Mouse (Mus musculus) testis, postnatal 10 days (tissue): ENCODE measurements at regions not wholly inside any gene's neighbourhood (a gene's known extent, or its start where the extent isn't known, plus 50 kb on each side); places are given as distances from the start of the nearest gene placed in this dataset.

Experiments used
- DNase-seq: peaks from one replicate; pipeline ENCODE4 v3.0.0; 2021; ENCODE audit warnings: low spot score

DNA sequence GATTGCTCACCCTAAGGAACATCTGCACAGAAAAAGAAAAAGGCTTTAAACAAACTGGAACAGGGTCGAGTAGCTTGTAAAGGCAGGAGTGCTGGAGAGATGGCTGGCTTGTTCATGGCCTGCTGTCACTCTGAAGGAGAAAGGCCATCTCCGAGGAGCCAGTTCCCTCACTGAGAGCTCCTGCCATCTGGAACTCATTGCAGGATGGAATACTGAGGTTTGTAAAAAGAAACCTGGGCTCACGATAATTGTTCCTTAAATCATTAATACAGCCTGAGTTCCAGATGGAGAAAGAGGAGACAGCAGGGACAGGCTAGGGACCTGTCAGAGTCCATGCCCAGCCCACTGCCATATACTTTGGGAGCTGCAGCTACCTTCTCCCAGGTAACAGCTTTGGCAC is 100.8 kb upstream of the Gm12830 start:
- no peak for DNase-seq

- no peak for DNase-seq
Observed at GRCm38 (mm10) chr4:114721386-114721785, 100.1 kb upstream of the Gm12830 start.

DNA sequence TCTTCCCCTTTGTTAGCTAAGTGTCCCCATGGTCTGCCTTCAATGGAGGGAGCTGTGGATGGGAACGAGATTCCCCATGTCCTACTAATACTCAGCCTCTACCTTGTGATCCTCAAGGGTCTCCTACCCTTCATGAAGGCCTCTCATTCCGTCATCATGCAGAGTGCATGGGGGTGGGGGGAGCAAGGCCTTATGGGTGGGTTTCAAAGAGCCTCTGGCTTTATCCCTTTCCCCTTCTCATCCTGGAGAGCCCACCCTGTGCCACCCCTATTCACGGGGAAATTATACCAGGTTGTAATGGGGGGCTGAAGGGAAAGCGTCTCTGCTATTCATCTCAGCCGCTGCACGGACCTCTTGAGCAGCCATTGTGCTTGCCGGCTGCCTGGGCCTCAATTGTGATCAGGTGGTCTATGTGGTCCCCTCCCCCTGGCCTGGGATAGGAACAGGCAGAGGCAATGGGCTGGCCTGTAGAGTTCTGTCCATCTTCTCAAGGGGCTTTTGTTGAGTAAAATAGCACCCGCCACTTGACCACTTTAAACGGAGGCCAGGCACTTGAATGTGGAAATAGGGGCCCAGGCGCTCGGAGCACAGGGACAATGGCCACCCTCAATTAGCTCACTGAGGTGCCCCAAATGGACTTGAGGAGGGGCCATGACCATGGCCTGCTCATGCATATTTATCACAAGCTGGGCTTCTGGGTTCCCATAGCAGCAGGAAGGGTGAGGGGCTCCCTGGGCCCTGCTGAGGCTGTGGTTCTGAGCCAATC is 93.1 kb upstream of the Gm12830 start:
- DNase-seq: no peak

DNA sequence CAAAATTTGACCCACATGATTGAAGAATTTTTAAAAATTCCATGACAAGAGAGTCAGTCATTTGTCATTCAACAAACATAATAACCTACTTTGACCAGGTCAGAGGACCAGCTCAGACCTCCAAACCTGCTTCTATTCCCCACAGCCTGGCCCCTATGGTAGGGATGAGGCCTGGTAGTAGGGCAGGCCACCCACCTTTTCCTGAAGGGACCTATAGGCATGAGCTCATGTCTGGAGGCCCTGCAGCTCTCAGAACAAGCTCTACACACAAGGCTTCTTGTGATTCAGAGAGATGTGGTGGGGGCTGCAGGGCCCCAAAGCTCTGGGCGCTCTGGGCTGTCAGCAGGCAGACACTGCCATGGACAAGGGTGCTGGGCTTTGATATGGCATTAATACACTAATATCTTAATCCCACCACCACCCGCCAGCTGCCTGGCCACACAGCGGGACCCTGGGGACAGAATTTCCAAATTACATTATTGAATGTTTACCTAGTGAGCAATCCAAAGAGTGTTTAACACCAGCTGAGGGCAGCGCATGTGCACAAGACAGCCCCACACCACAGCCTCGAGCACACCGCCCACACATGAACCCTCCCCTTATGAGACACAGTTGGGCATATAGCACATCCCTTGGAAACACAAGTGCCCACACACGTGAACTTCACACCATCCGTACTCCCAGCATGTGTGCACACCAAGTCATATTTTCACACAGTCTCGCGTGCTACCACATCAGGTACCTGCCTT is 88.1 kb upstream of the Gm12830 start:
- peak; percentile 22 for DNase-seq

- DNase-seq: peak; percentile 34
Observed at GRCm38 (mm10) chr4:114738903-114739667, 82.4 kb upstream of the Gm12830 start.

DNA sequence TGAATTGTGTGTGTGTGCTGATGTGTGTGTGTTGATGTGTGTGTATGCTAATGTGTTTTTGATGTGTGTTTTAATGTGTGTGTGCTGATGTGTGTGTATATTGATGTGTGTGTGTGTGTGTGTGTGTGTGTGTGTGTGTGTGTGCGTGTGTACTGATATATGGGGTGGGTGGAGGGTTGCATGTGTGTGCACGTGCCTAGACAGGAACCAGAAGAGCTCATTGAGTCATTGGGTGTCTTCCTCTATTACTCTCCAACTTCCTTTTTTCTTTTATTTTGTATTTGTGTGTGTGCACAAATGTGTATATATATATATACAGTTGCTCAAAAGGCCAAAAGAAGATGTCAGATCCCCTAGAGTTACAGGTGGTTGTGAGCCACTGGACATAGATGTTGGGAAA is 73.4 kb upstream of the Gm12830 start:
- DNase-seq: no peak

GRCm38 (mm10) chr4:114759837-114760236 is 61.7 kb upstream of the Gm12830 start:
- DNase-seq: no peak

DNA sequence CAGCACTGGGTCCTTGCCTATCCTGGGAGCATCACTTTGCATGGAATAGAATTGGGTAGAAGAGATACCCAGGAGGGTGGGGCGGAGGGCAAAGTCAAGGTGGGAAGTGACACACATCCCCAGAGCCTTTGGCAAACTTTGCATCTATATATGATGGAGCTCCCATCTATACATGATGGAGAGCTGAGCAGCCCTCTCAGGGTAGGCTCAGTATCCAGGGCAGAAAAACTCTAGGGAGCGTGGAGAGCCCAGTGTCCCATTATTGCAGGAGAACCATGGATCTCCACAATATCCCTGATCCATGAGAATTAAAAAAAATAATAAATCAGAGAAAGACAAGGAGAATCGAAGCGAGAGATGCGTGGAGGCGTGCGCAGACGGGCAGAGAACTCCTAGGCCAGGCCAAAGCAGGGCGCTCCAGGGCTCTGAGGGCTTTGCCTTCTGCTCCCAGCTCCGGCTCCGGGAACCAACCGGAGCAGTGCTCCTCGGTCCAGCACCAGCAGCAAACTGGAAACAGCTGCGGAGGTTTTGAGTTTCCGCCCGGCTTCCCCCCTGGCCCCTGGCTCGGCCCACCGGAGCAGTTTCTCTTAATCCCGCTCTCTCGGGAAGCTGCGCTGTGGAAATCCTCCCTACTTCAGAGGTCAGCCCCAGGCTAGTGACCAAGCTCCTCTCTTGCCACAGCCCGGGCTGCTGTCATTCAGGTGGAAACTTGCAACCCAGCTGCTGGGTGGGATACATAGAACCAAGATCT is 54.7 kb upstream of the Gm12830 start:
- no peak for DNase-seq
